Mouse (Mus musculus) liver, adult 2 months (tissue): ENCODE measurements around the gene Commd2. TPM values are rescaled to one million over a fixed set of nuclear protein-coding genes. Genes with fewer than 3 reads are reported as not detected.

Experiments used
- DNase-seq: peaks from one replicate; pipeline ENCODE4 v3.0.0-alpha.2; 2011; ENCODE audit warnings: low read depth, low spot score; ENCODE audit errors: extremely low read depth
- H3K27ac ChIP-seq: fragments of 200-500 bp; replicated peaks from 2 replicates; pipeline ENCODE4 v1.5.1; 2012; ENCODE audit warnings: low read depth, mild to moderate bottlenecking, control low read depth, inconsistent platforms, low read length; ENCODE audit not compliant: insufficient read depth
- H3K27me3 ChIP-seq: fragments of 200-500 bp; 2 replicates; pipeline ENCODE4 v1.6.1; 2012; ENCODE audit warnings: mild to moderate bottlenecking, moderate library complexity, low read length, inconsistent platforms; ENCODE audit not compliant: control insufficient read depth, insufficient read depth
- H3K36me3 ChIP-seq: fragments of 200-500 bp; 2 replicates; pipeline ENCODE4 v1.6.1; 2012; ENCODE audit warnings: low read length, inconsistent platforms; ENCODE audit not compliant: control insufficient read depth, insufficient read depth
- H3K4me1 ChIP-seq: fragments of 200-500 bp; 2 replicates; pipeline ENCODE4 v1.6.1; 2011; ENCODE audit warnings: low read length; ENCODE audit not compliant: control insufficient read depth, insufficient read depth
- H3K4me3 ChIP-seq: fragments of 200-500 bp; 2 replicates; pipeline ENCODE4 v1.5.1; 2011; ENCODE audit warnings: low read depth, mild to moderate bottlenecking, control low read depth, low read length, moderate library complexity; ENCODE audit not compliant: insufficient read depth
- H3K79me2 ChIP-seq: fragments of 200-500 bp; 2 replicates; pipeline ENCODE4 v1.6.1; 2012; ENCODE audit warnings: inconsistent platforms, mild to moderate bottlenecking, low read length, moderate library complexity; ENCODE audit not compliant: control insufficient read depth, insufficient read depth
- H3K9ac ChIP-seq: fragments of 200-500 bp; 2 replicates; pipeline ENCODE4 v1.6.1; 2012; ENCODE audit warnings: low read depth, mild to moderate bottlenecking, control low read depth, inconsistent platforms, low read length
- CTCF ChIP-seq: fragments of 200-500 bp; IDR thresholded peaks from 2 replicates; pipeline ENCODE4 v1.5.1; 2011; ENCODE audit warnings: low read depth, low read length, control low read depth
- POLR2A ChIP-seq: fragments of 200-500 bp; IDR thresholded peaks from 2 replicates; pipeline ENCODE4 v1.6.1; 2011; ENCODE audit warnings: low read length, control low read depth; ENCODE audit not compliant: insufficient read depth; ENCODE audit errors: extremely low read depth
- WGBS: fragments of 180-500 bp; shearing (Covaris S2); methylation state at CpG from one replicate; pipeline ENCODE4 v1.1.7; 2018; 5-methylcytosine and 5-hydroxymethylcytosine counted together
- polyA plus RNA-seq: library from polyadenylated mRNA; depleted of rRNA; stranded (reverse); fragments of >200 nt; gene quantifications from 2 replicates; pipeline ENCODE4 v1.2.3, GENCODE M21; 2012; rRNA removed
- total RNA-seq: library from RNA; depleted of rRNA; stranded (reverse); fragments of >200 nt; gene quantifications from 2 replicates; pipeline ENCODE4 v1.2.3, GENCODE M21; 2014; rRNA removed

Gene Commd2
- 17.3 and 21.2 TPM in 2 replicates for total RNA-seq
- polyA plus RNA-seq, result 13.4 and 13.9 TPM in 2 replicates

DNA sequence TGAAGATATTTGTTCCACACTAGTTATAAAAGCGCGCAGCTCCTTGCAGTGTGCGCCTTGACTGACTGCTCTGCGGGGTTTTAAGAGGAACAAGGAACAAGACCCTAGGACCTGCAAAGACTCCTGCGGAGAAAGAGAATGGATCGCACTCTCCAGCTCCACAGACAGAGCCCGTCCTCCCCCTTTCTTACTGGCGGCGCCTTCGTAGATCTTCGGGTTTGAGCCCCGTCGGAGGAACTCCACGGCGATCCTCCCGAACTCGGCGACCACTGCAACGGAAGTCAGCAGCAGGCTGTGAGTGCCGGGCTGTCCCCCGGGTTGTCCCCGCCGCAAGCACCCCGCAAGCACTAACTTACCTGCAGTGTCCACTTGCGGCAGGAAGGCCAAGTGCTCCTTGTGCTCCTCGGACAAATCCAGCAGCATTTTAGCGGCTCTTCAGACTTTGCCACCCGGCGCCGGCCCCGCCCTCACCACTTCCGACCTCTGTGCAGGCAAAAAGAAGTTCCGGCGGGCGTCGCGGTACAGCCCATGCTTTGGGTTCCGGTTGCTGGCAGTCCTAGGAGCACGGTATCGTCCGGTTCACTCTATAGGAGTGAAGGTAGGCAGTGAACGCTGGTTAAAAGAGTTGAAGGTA, at the start of gene Commd2:
Gene Commd2 (minus strand): TSS at position 485 of the 634 bp plus-strand sequence.
- WGBS, result under 1% methylated on average over 42 of the region's 42 CpGs
- peak; percentile 79 for DNase-seq
- Histone ChIP-seq H3K36me3 (peaks cover 11% of the 10 kb centered on the region), H3K79me2 (no peaks in the 10 kb centered on the region; the same call in 1 of the 2 replicates), H3K9ac (peak within 1 kb of the TSS; percentile 95), H3K27me3 (no peaks in the 10 kb centered on the region), H3K27ac (peak within 1 kb of the TSS; percentile 66; the same call in 1 of the 2 replicates), H3K4me3 (peak within 1 kb of the TSS; percentile 97), H3K4me1 (peaks cover 3% of the 10 kb centered on the region)
- TF ChIP-seq CTCF (no peak), POLR2A (peak; percentile 72)

DNA sequence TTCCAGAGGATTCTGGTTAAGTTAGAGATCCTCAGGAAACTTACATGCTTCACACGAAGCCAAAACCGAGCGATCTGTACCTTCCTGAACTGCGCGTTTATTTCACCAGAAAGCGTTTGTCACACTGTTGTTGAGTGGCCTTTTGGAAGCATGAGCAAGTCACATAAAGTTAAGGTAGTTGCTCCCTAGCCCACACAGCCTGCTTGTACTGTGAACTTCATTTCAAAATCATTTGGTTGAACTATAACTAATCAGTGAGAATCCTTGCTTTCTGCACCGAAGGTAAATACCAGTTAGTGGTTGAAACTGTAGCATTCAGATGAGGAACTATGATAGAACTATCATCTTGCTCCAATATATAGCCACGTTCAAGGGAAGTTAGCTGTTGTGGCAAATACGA, 45.3 kb upstream of the Commd2 start:
- H3K27ac ChIP-seq, result peak overlapping the region; percentile 100
- H3K9ac ChIP-seq, result peak overlapping the region; percentile 55
- peaks cover 8% of the 10 kb centered on the region for H3K4me1 ChIP-seq
- no peaks in the 10 kb centered on the region for H3K27me3 ChIP-seq
- H3K4me3 ChIP-seq, result no peak overlapping the region
- peak; percentile 98 for DNase-seq
- TF ChIP-seq CTCF (no peak), POLR2A (no peak)
- 21% methylated on average over 9 of the region's 9 CpGs for WGBS
- no peaks in the 10 kb centered on the region for H3K79me2 ChIP-seq
- no peaks in the 10 kb centered on the region for H3K36me3 ChIP-seq

DNA sequence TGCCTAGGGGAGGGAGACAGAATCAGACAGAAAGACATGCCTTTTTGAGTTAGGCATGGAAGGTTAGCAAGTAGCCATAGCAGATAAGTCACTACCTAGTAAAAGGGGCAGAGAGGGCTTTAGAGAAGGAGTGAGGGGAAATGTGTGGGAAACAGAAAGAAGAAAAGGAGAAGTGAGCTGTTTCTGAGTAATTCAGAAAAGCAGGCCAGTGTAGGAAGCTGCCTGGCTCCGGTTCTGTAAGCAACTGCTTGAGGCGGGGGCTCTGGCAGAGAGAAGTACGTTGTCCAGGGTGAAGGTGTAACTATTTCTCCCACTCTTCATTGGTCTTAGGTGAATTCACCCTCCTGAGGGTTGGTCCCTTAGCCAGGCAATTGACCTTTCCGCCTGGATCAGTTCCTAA, 44.7 kb upstream of the Commd2 start:
- Histone ChIP-seq H3K27ac (peak overlapping the region; percentile 100), H3K36me3 (no peaks in the 10 kb centered on the region), H3K4me1 (peaks cover 8% of the 10 kb centered on the region), H3K4me3 (no peak overlapping the region; the same call in 1 of the 2 replicates), H3K79me2 (no peaks in the 10 kb centered on the region), H3K27me3 (no peaks in the 10 kb centered on the region), H3K9ac (peak overlapping the region; percentile 55)
- no peak for DNase-seq
- WGBS, result 29% methylated on average over 4 of the region's 4 CpGs
- TF ChIP-seq CTCF (no peak), POLR2A (no peak)

DNA sequence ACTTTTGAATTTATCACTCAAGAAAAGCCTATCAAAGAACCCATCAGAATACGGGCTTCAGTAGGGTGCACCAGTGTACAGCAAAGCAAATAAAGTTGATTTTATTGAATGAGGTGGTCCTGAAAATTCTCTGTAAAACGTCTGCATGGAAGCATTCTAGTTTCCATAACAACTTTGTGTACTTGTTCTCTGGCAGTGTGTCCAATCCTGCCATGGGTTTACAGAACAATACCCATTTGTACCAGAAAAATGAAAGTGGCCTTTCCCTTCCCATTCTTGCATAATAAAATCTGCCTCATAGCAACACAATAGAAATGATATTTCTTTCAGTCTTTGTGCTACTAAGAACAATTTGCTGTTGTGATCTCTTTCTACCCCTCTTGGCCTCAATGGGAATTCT, 41.2 kb upstream of the Commd2 start, which contains the start of gene Ankub1:
Gene Ankub1 (minus strand): TSS at position 81 of the 400 bp plus-strand sequence.
- WGBS, result 68% methylated on average over 2 of the region's 2 CpGs
- Histone ChIP-seq H3K4me3 (no peak within 1 kb of the TSS), H3K79me2 (no peaks in the 10 kb centered on the region), H3K9ac (no peak within 1 kb of the TSS), H3K27ac (no peak within 1 kb of the TSS), H3K36me3 (no peaks in the 10 kb centered on the region), H3K27me3 (no peaks in the 10 kb centered on the region), H3K4me1 (peaks cover 8% of the 10 kb centered on the region)
- TF ChIP-seq CTCF (no peak), POLR2A (no peak)
- DNase-seq, result no peak

DNA sequence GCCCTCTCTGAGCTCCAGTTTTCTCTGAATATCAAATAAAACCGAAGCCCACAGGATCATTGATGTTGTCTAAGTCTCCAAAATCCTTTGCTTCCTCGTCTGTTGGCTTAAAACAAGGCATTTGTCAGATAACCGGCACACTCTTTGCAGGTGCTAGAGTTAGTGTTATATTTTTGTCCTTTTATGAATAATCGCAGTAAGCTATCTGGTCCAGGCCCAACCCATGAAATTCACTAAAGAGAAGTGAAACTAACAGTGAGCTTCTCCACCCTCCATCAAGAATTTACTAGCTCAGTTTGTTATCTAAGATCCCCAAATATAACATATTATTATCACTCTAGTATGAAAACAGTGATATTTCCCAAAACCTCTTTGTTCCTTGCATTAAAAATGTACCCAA, 40.3 kb upstream of the Commd2 start:
- Histone ChIP-seq H3K9ac (no peak overlapping the region), H3K27ac (no peak overlapping the region), H3K4me1 (peaks cover 5% of the 10 kb centered on the region), H3K36me3 (no peaks in the 10 kb centered on the region), H3K27me3 (no peaks in the 10 kb centered on the region), H3K4me3 (no peak overlapping the region), H3K79me2 (no peaks in the 10 kb centered on the region)
- no peak for DNase-seq
- TF ChIP-seq POLR2A (no peak), CTCF (no peak)
- WGBS, result 85% methylated on average over 4 of the region's 4 CpGs

DNA sequence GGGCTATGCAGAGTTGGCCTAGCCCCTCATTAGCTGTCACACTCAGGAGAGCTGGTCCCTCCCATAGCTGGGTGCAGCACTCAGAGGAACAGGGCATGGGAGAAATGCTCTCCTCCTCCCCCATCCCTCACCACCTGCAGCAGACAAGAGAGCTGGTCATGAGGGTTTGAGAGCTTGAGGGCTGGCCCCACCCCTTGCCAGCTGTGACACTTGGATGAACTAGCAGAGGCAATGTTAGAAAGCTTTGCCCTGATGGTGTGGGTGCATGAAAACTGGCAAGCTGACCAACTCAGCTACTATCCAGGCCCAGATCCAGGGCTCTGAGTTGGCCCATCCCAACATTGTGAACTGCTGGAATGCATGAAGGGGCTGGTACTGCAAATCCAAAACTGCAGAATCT, 26.3 kb upstream of the Commd2 start:
- DNase-seq, result peak; percentile 21
- Histone ChIP-seq H3K4me1 (no peaks in the 10 kb centered on the region), H3K36me3 (no peaks in the 10 kb centered on the region), H3K4me3 (no peak overlapping the region), H3K27ac (no peak overlapping the region), H3K9ac (no peak overlapping the region), H3K79me2 (no peaks in the 10 kb centered on the region), H3K27me3 (no peaks in the 10 kb centered on the region)
- TF ChIP-seq CTCF, result no peak
